Mouse (Mus musculus) midbrain, embryonic 11.5 days (tissue): ENCODE results near the gene Dgki. TPM values are rescaled to one million over a fixed set of nuclear protein-coding genes. Genes with fewer than 3 reads are reported as not detected.
A peak's percentile ranks its signal among the peaks of the same experiment; 100 is the strongest.

Source experiments
- ATAC-seq: fragments of 200-750 bp; cut with Nextera tagmentation; 2 replicates; pipeline ENCODE4 v1.8.0; 2017; ENCODE audit warnings: moderate TSS enrichment, moderate library complexity; ENCODE audit not compliant: low FRiP score
- DNase-seq: peaks from one replicate; pipeline ENCODE4 v3.0.0; 2015; ENCODE audit warnings: low spot score; ENCODE audit errors: missing footprints
- H3K27ac ChIP-seq: fragments of 300-500 bp; sonication (generic); 2 replicates; pipeline ENCODE4 v1.5.1; 2014; ENCODE audit warnings: low read depth, low read length
- H3K27me3 ChIP-seq: fragments of 300-500 bp; sonication (generic); 2 replicates; pipeline ENCODE4 v1.6.1; 2014; ENCODE audit warnings: mild to moderate bottlenecking, low read length, moderate library complexity, mixed read lengths; ENCODE audit not compliant: control insufficient read depth, insufficient read depth
- H3K36me3 ChIP-seq: fragments of 300-500 bp; sonication (generic); 2 replicates; pipeline ENCODE4 v1.6.1; 2014; ENCODE audit warnings: mild to moderate bottlenecking, low read length, moderate library complexity, mixed read lengths; ENCODE audit not compliant: control insufficient read depth, insufficient read depth
- H3K4me1 ChIP-seq: fragments of 300-500 bp; sonication (generic); 2 replicates; pipeline ENCODE4 v1.6.1; 2014; ENCODE audit warnings: low read length; ENCODE audit not compliant: control insufficient read depth, insufficient read depth
- H3K4me2 ChIP-seq: fragments of 300-500 bp; sonication (generic); 2 replicates; pipeline ENCODE4 v1.6.1; 2014; ENCODE audit warnings: mild to moderate bottlenecking, moderate library complexity
- H3K4me3 ChIP-seq: fragments of 300-500 bp; sonication (generic); 2 replicates; pipeline ENCODE4 v1.5.1; 2014; ENCODE audit warnings: low read depth, low read length
- H3K9ac ChIP-seq: fragments of 300-500 bp; sonication (generic); 2 replicates; pipeline ENCODE4 v1.6.1; 2014; ENCODE audit warnings: low read length
- H3K9me3 ChIP-seq: fragments of 300-500 bp; sonication (generic); 2 replicates; pipeline ENCODE4 v1.6.1; 2016; ENCODE audit warnings: low read length; ENCODE audit not compliant: control insufficient read depth
- WGBS: fragments of 180-500 bp; shearing (Covaris S2); extraction: QIAGEN DNeasy Blood & Tissue Kit; methylation state at CpG from one replicate; pipeline ENCODE4 v1.1.7; 2014; 5-methylcytosine and 5-hydroxymethylcytosine counted together
- polyA plus RNA-seq: library from polyadenylated mRNA; unstranded; fragments of >200 nt; fragmentation: Nextera tagmentation; extraction: Ambion mirVana; gene quantifications from 2 replicates; pipeline ENCODE4 v1.2.1, GENCODE M21; 2014

Dgki gene
- polyA plus RNA-seq, 1 experiment from 2014 or later = 2.1 TPM

DNA sequence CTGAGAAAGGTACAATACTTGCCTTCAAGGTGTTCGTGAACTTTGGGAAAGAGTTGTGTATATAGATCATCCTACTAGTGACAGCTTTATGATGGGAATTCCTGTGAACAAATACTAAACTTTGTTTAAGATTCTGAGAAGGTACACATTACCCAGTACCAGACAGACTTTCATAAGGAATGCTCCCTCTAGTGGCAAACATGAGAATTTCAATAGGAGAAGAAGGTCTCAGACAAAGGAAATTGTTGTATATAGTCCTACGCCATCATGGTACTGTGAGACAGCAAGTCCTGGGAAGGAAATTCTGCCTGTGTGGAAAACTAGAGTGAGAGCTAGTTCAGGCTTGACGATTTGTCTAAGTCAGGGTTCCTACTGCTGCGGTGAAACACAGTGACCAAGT lies 344.7 kb downstream of the Dgki start:
- Histone ChIP-seq H3K27ac (no peak overlapping the region), H3K9me3 (no peaks in the 10 kb centered on the region), H3K9ac (no peak overlapping the region), H3K4me1 (no peaks in the 10 kb centered on the region), H3K36me3 (no peaks in the 10 kb centered on the region), H3K4me2 (no peak overlapping the region), H3K4me3 (no peak overlapping the region), H3K27me3 (no peaks in the 10 kb centered on the region)
- DNase-seq = no peak
- ATAC-seq = no peak
- WGBS = 91% methylated on average over 4 of the region's 4 CpGs

DNA sequence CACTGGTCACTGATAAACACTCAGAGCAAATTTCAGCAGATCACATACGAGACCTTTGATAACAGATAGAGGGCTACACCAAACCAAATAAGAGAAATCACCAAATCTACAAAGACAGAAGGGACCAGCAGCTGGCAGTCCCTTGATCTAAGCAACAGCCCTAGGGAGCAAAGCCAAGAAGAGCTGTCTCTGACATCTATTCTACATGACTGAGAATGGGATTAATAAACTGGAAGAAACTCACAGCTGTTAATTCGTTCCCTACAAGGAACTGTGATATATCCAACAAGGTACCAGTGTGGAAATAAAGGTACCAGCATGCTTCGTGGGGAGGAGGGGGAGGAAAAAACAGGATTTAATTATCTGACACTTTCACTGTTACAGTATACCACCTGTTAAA lies 349.3 kb downstream of the Dgki start:
- no peak for DNase-seq
- WGBS = 79% methylated on average over 3 of the region's 3 CpGs
- Histone ChIP-seq H3K4me3 (no peak overlapping the region), H3K9ac (no peak overlapping the region), H3K4me2 (no peak overlapping the region), H3K27ac (no peak overlapping the region), H3K9me3 (no peaks in the 10 kb centered on the region), H3K27me3 (no peaks in the 10 kb centered on the region), H3K36me3 (no peaks in the 10 kb centered on the region), H3K4me1 (no peaks in the 10 kb centered on the region)
- ATAC-seq = no peak

DNA sequence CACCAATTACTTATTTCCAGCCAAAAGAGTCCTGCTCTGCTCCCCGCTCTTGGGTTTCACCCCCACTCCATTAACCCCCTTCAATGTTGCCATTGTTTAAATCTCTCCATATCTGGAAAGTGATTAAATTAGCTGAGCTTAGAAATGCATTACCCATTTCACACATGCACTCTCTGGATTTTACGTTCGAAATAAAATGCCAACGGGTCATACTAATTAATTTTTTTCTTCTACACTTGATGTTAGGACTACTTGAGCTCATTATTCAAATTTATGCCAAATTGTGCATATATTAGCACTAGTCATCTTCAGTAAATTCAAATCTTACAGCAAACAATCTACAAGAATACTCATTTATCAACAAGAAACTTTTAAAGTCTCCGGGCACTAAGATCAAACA lies 352.1 kb downstream of the Dgki start:
- 92% methylated on average over 5 of the region's 5 CpGs for WGBS
- Histone ChIP-seq H3K4me2 (no peak overlapping the region), H3K27ac (no peak overlapping the region), H3K9ac (no peak overlapping the region), H3K27me3 (no peaks in the 10 kb centered on the region), H3K9me3 (no peaks in the 10 kb centered on the region), H3K4me3 (no peak overlapping the region), H3K4me1 (no peaks in the 10 kb centered on the region), H3K36me3 (no peaks in the 10 kb centered on the region)
- ATAC-seq (no peak), DNase-seq (no peak)

DNA sequence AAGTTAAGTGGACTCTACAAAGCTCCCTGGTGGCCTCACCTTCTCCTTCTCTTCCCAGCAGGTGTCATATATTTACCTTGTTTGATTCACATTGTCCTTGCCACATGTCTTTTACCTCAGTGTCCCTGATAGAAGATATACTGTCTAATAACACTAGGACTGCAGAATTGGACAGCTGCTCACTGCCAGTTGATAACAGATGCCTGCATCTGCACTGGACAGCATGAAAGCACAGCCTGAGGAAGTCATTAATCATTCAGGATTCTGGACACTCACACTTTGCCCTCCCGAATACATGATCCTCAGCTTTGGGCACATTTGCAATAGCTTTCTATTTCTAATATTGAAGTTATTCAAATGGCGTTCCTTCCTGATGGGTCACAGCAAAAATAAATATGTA lies 362.5 kb downstream of the Dgki start:
- H3K4me2 ChIP-seq = no peak overlapping the region
- 85% methylated on average over 2 of the region's 2 CpGs for WGBS
- no peak for DNase-seq
- no peaks in the 10 kb centered on the region for H3K4me1 ChIP-seq
- no peaks in the 10 kb centered on the region for H3K36me3 ChIP-seq
- no peak overlapping the region for H3K27ac ChIP-seq
- no peaks in the 10 kb centered on the region for H3K27me3 ChIP-seq
- no peak overlapping the region for H3K4me3 ChIP-seq
- H3K9ac ChIP-seq = no peak overlapping the region
- no peak for ATAC-seq
- H3K9me3 ChIP-seq = no peaks in the 10 kb centered on the region

DNA sequence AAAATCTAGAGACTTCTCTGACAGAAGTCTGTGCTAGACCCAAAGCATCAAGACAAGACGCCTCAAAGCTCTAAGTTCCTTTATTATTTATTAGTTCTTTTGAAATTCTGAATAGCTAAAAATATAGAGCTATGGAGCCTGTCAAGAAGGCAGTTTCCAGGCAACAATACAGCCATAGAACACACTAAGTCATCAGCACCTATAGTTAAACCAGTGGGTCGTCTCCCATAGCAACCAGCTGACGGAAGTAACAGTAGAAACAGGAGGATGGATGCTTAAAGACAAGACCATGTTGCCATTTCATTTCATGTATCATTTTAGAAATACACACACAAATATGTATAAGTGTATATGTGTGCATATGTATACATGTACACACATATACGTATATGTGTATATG lies 363.2 kb downstream of the Dgki start:
- H3K4me2 ChIP-seq = no peak overlapping the region
- H3K9me3 ChIP-seq = no peaks in the 10 kb centered on the region
- no peaks in the 10 kb centered on the region for H3K27me3 ChIP-seq
- 83% methylated on average over 4 of the region's 4 CpGs for WGBS
- no peaks in the 10 kb centered on the region for H3K4me1 ChIP-seq
- H3K9ac ChIP-seq = no peak overlapping the region
- ATAC-seq (no peak), DNase-seq (no peak)
- H3K36me3 ChIP-seq = no peaks in the 10 kb centered on the region
- H3K4me3 ChIP-seq = no peak overlapping the region
- H3K27ac ChIP-seq = no peak overlapping the region

DNA sequence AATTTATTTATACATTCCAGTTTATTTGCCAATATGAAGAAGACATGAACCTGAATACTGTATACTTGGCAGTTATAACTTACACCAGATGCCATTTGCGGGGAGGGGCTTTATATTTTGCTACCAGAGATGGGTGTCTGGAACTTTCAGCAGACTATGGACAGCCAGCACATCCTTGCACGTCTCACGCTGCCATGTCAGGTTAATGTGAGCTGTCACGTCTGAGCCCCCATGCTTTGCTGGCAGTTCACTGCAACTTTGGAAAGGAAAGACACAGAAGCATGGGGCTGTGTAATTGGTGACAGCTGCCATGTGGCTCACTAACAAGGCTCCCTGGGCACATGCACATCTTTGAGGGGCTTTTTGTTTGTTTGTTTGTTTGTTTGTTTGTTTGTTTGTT lies 368.5 kb downstream of the Dgki start:
- Histone ChIP-seq H3K4me1 (peaks cover 4% of the 10 kb centered on the region), H3K36me3 (no peaks in the 10 kb centered on the region), H3K27me3 (no peaks in the 10 kb centered on the region), H3K27ac (no peak overlapping the region), H3K9me3 (no peaks in the 10 kb centered on the region), H3K4me2 (no peak overlapping the region), H3K4me3 (no peak overlapping the region), H3K9ac (no peak overlapping the region)
- DNase-seq (peak; percentile 86), ATAC-seq (peak; percentile 57)
- WGBS = 51% methylated on average over 4 of the region's 4 CpGs

DNA sequence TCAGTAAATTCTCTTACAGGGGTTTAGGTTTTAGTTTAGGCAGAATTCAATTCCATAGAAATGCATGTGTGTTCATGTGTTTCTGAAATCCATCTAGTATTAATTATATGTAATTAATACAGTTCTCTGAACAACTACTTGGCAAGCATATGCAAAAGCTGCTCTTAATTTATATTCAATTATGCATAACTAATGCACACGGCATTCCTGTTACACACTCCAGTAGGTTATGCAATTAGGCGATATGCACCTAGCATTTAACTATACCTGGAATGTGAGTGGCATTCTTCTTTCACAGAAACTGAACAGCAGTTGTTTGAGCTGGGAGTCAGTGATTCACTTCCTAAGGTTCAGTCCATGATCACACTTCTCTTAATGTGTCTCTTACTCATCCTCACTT lies 370.2 kb downstream of the Dgki start:
- ATAC-seq = no peak
- no peak for DNase-seq
- 87% methylated on average over 2 of the region's 2 CpGs for WGBS
- H3K36me3 ChIP-seq = no peaks in the 10 kb centered on the region
- H3K4me2 ChIP-seq = no peak overlapping the region
- H3K27ac ChIP-seq = no peak overlapping the region
- H3K9ac ChIP-seq = no peak overlapping the region
- H3K4me3 ChIP-seq = no peak overlapping the region
- peaks cover 4% of the 10 kb centered on the region for H3K4me1 ChIP-seq
- H3K27me3 ChIP-seq = no peaks in the 10 kb centered on the region
- no peaks in the 10 kb centered on the region for H3K9me3 ChIP-seq

DNA sequence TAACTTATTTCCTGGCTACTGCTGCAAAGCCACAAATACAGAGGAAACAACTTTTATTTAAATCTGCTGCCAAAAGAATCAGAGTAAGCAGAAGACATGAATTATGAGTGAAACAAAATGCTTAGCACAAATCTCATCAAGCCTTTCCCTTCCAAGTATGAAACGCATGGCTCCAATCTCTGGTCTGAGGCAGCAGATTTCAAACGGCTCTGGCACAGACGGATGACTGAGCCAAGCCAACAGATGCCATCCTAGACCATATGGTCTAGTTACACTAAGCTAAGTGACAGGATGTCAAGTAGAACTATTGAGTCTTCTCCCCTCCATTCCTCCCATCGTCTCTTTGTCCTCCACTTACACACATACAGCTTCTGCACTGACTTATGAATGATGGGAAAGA lies 373.5 kb downstream of the Dgki start:
- ATAC-seq = no peak
- peaks cover 2% of the 10 kb centered on the region for H3K4me1 ChIP-seq
- no peak overlapping the region for H3K4me2 ChIP-seq
- H3K4me3 ChIP-seq = no peak overlapping the region
- no peaks in the 10 kb centered on the region for H3K27me3 ChIP-seq
- no peak overlapping the region for H3K27ac ChIP-seq
- 87% methylated on average over 4 of the region's 4 CpGs for WGBS
- H3K9me3 ChIP-seq = no peaks in the 10 kb centered on the region
- no peaks in the 10 kb centered on the region for H3K36me3 ChIP-seq
- H3K9ac ChIP-seq = no peak overlapping the region
- DNase-seq = no peak

DNA sequence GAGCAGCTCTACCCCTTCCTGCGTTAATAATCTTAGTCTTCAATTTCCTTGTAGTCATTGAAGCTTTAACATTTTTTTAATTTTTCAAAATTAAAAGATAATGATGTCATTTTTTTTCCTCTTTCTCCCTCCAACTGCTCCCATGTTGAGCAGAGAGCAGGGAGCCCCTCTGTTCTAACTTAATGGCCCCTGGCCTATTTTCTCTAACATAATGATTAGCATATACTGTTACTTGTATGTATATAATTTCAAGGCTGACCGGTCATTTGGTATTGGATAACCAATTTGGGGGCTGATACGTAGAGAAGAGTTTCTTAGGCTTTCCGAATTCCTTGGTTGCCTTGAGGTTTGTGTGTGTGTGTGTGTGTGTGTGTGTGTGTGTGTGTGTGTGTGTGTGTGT lies 378.0 kb downstream of the Dgki start:
- H3K27me3 ChIP-seq = no peaks in the 10 kb centered on the region
- no peaks in the 10 kb centered on the region for H3K4me1 ChIP-seq
- no peak overlapping the region for H3K4me2 ChIP-seq
- no peak overlapping the region for H3K4me3 ChIP-seq
- H3K27ac ChIP-seq = no peak overlapping the region
- WGBS = 91% methylated on average over 4 of the region's 4 CpGs
- no peak overlapping the region for H3K9ac ChIP-seq
- ATAC-seq (no peak), DNase-seq (no peak)
- H3K36me3 ChIP-seq = no peaks in the 10 kb centered on the region
- H3K9me3 ChIP-seq = no peaks in the 10 kb centered on the region; the same call in 1 of the 2 replicates

DNA sequence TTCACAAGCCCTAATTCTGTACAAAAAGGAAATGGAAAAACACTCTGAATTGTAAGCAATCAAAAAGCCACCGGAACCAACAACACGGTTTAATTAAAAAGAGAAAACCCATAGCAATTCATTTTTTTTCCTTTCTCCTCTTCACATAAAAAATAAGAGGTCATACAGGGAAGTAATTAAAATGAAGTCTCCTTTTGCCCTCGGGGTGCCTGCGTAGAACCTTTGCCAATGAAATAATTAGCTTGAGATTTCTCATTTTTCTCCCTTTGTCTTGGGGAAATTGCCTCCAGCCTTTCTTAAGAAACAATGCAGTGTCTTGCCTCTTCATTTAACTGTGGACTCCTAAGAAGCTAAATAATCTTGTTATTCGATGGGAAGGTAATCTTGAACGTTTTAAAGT lies 388.4 kb downstream of the Dgki start:
- no peak overlapping the region for H3K9ac ChIP-seq
- no peak overlapping the region for H3K4me2 ChIP-seq
- 70% methylated on average over 6 of the region's 6 CpGs for WGBS
- no peak overlapping the region for H3K4me3 ChIP-seq
- no peaks in the 10 kb centered on the region for H3K9me3 ChIP-seq
- H3K27ac ChIP-seq = no peak overlapping the region
- DNase-seq (no peak), ATAC-seq (no peak)
- H3K4me1 ChIP-seq = no peaks in the 10 kb centered on the region
- H3K27me3 ChIP-seq = no peaks in the 10 kb centered on the region
- H3K36me3 ChIP-seq = no peaks in the 10 kb centered on the region
